Mouse (Mus musculus) frontal cortex, postnatal 25 days (tissue): Measurements from ENCODE around the gene Esrrg.
A peak's percentile ranks its signal among the peaks of the same experiment; 100 is the strongest.

Experiments used
- DNase-seq, 2 experiments: peaks; one replicate each; pipeline ENCODE4 v3.0.0; 2022; ENCODE audit warnings: low spot score in 2 of 2

The Esrrg gene

DNA sequence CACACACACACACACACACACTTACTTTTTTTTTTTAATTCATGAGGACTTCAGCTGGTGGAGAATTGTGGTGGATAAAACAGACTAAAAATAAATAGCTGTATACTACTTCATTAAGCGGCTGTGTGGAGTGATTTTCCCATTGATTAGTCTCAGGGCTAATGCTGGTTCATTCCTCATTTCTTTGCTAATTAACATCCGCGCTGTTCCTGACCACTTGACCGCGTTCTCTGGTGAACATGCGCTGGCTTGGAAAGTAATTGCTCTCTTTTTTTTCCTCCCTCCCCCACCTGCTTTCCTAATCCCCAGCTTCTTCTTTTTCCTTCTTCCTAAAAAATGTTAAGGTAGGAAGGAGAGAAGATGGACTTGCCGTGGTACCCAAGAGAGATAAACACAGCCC, 222.3 kb downstream of the Esrrg start:
- DNase-seq: no peak

GRCm38 (mm10) chr1:187832851-187833250, 224.3 kb downstream of the Esrrg start:
- DNase-seq: no peak

DNA sequence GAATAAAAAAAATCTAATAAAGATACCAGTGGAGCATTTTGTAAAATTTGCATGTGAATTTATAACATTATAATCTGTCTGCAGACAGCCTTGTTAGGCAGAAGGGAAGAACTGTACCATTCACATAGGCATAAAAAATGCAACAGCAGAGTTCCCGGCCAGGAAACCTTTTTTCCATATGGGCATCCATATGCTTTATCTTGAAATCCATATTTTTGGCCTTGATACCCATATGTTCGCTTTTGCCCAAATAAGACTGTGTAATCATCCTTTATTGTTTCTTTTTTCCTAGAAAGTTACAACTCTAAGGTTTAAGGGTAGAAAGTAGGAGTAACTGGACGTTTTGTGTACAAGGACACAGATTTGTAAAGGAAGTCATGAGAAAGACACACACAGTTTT, 226.0 kb downstream of the Esrrg start:
- no peak for DNase-seq

GRCm38 (mm10) chr1:187836384-187836783, 227.8 kb downstream of the Esrrg start:
- DNase-seq: no peak

DNA sequence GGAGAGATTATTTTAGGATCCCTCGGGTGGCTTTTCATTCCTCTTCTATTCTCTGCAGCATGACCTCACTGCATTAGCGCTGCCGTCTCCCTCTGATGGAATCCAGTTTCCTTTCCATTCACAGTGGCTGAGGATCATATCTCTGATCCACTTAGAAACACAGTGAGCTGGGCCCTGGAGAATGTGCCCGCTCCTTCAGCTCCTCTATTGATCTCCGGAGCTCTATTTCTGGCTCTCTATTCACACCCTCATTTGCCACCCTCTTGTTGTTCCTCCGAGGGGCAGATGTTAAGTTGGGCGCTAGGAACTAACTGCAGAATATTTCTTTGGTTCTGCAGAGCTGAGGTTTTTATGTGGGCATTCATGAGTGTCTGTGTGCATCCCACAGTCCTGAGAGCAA, 228.3 kb downstream of the Esrrg start:
- peak in 1 of 2 experiments; percentile 4 for DNase-seq

DNA sequence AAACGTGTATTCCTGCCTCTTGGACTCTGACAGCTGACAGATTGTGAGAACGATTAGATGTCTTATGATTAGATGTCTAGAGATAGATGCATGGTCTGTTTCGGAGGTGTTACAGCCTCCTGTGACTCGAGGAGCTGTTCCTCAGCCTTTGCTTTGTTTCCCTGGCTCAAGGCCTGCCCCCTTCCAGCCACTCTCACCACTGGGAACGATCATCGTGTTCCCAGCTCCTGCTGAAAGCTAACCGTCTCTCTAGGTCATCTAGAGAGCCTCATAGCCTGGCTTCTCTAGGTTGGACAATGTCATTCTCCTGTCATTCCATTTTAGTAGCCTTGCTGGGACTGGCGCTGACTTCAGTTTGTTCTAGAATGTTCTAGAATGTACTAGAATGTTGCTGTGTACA, 233.0 kb downstream of the Esrrg start:
- DNase-seq: no peak

- DNase-seq: no peak
These were observed 234.1 kb downstream of the Esrrg start for GRCm38 (mm10) chr1:187842702-187843101.

DNA sequence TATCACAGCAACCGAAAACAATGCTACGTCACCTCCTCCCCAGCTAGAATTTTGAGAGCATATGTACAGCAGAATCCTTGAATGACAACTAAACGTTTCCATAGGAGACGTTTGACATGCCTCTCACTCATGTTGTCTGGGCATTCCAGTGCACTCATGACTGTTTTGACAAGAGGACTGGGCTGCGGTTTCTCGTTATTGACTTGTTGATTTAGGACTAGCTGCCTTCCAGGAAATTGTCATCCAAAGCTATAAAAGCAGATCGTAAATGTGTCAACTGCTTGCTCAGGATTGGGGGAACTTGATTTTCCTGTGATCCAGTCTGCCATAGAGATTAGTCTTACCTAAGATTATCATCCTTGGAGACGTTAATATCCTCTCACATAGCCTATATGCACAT, 245.6 kb downstream of the Esrrg start:
- no peak for DNase-seq

DNA sequence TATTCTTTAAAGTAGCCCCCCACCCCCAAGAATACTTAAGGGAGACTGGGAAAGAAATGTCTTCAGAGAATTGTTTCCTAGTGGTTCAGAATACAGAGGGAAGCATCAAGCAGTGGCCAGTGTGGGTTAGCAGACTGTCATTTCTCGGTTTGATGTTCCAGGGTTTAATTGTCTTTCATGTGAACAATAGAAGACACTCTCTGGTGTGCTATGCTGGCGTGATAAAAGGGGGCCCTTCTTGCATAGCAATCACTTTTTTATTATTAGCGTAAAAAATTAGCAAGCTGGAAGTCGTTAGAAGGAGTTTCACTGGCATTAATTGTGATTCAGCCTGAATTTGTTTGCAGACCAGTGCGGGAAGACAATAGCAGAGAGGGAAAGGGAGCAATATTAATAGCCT, 253.7 kb downstream of the Esrrg start:
- no peak for DNase-seq

- no peak for DNase-seq
These were observed 259.8 kb downstream of the Esrrg start for GRCm38 (mm10) chr1:187868427-187868826.

DNA sequence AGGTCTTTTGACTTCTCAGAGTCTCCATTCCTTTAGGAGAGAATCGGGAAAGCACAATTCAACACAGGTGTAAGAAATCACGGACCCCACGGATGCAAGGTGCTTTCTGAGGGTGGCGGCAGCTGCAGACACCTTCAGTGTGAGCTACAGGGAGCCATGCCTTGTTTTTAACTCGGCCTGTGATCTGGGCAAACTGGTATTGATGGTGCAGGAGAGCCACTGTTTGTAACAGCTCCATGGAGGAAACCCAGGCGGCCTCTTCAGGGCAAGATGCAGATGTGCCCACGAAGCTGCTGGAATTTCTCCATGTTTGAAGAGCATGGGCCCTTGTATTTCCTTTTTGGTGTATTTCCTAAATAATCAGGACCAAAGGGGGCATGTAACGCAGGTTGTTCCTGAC, 263.6 kb downstream of the Esrrg start:
- no peak for DNase-seq

DNA sequence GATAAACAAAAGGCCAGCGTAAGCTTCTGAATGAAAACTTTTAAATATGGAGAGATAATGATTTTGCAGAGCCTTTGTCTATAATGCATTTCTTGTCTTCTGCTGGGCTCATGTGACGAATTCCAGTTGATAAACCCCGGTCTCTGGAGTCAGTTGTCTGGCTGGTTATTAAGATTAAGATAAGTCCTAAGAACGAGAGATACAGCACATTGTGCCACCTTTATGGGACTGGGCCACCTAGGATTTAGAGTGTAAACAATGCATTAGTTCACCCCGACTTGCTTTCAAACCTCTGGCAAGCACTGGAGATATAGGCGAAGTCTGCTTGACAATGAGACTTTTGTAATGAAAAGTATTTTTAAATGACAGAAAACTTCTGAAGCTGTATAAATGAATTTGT, 264.2 kb downstream of the Esrrg start:
- DNase-seq: no peak

- no peak for DNase-seq
These were observed 265.2 kb downstream of the Esrrg start for GRCm38 (mm10) chr1:187873770-187874169.

DNA sequence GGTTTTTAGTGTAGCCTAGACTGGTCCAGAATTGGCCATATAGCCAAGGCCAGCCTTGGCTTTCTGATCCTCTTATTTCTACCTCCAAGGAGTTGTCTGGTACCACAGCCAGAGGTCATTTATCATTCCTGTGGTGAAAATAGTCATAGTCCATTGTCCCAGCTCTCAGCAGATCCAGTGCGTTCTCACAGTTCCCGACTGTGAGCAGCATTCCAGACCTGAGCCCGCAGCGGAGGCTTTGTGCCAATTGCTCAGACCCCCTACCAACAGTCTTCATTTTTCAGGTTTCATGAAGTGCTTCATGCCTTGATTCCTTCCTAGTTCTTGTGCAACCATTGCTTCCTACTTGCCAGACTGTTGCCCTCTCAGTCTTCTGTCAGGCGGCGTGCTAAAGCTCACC, 278.7 kb downstream of the Esrrg start:
- no peak for DNase-seq

- DNase-seq: no peak
These were observed 279.6 kb downstream of the Esrrg start for GRCm38 (mm10) chr1:187888142-187888541.

DNA sequence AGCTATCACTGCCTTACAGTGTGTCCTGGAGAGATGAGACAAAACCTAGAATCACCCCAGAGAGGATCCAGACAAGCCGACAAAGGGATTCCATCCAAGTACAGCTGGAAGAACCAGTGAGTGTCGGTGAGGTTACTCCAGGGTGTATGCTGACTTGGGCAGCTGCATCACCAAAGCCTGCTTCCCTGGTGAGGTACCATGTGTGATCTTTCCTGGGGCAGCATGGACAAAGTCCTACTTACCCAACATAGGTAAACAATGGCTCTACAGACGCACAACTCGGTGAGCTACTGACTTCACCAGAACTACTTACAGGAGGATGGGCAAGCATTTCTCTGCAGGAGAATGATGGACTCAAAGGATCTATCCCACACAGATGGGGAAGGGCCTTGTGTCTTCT, 280.5 kb downstream of the Esrrg start:
- DNase-seq: no peak

DNA sequence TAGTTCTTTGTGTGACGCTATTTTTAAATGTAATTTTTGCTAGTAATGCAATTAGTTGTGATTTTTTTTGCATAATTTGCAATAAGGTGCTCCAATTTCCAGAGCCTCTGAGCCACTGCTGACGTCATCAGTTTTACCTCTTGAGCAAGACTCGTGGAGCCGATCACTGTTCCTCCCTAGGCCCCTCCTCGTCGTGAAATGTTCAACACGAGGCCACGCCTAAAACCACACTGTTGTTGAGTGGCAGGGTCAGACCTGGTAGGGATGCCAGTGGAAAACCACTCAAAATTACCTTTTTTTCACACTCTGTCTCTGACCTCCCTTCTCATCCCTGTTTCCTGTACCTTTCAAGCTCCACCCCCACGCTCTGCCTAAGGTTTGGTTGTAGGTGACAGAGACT, 282.7 kb downstream of the Esrrg start:
- DNase-seq: no peak

DNA sequence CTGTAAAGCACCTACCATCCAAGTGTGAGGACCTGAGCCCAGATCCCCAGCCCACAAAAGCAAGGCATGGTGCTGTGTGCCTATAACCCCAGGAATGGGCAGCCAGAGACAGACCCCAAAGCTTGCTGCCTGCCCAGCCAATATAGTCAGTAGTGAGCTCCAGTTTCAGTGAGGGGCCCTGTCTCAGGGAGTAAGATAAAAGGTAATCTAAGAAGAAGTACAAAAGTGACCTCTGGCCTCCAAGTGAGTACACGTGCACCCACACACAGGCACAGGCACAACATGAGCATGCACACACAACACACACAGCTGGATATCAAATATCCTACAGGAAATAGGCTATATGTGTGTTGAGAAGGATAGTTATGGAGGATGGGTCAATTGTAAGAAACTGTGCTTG, 286.9 kb downstream of the Esrrg start:
- no peak for DNase-seq

- DNase-seq: no peak
These were observed 287.7 kb downstream of the Esrrg start for GRCm38 (mm10) chr1:187896291-187896690.

DNA sequence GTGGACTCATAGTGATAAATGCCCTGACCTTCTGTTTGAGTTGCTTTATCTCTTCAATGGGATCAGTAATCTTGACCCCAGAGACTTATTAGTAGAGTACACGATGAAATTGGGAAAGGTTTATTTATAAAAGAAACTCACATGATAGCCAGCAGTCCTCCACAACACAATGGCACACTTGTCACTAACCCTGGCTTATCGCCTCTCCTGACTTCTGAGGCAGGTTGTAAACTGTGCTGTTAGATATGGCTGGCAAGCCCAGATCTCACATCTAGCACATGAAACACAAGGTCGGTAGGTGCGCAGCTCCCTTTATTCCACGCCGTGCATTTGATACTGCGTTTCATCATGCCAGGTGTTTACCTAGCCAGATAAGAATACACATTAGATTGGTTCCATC, 288.3 kb downstream of the Esrrg start:
- no peak for DNase-seq

DNA sequence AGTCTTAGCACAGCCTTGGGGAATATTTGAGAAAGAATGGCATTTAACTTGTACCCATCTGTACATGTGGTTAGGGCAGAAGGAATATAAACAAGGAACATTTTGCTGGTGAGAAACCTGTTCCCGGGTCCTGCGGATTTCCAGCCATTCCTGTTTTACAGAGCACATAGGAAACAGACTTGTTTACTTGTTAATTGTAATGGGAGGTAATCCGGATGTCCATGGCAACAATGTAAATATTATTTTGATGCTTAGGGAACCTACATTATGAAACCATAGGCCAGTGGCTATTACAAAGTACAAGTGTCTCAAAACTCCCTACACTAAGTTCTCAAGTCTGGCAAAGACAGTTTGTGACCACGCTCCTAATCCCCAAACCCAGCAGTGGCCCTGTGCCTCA, 290.9 kb downstream of the Esrrg start:
- DNase-seq: no peak

DNA sequence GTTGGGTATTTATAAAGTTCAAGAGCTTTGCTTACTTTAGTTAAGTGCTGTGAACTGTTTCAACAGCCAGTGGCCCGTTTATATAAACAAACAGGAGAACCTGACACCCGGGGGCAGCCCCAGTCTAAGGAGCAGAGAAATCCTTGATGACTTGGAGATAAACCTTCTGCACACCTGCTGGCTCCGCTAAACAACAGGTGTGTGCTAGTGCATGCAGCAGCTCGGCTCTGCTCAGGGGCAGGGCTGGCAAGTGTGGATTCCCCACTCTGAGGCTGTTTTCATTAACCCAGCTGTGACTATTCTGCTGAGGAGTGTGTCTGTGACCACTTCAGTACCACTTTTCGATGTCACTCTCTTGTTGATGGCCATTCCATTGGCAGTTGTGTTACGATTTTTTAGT, 292.2 kb downstream of the Esrrg start:
- DNase-seq: no peak

DNA sequence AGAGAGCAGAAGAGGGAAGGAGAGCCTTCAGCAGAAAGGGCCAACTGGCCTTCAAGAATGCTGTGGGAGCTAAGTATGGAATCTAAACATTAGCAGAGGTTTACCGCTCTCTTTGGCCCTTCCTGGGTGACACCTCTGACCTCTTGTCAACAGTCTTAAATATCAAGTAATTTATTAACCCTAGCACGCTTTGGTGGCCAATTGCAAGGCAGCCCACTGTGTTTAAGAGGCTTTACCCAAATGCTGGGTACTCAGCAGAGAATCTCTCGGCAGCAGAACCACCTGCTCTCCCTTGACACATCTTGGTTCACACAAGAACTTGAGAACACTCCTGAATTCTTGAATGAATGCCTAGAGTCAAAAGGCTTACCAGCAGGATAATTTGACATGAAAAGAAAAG, 293.6 kb downstream of the Esrrg start:
- no peak for DNase-seq

DNA sequence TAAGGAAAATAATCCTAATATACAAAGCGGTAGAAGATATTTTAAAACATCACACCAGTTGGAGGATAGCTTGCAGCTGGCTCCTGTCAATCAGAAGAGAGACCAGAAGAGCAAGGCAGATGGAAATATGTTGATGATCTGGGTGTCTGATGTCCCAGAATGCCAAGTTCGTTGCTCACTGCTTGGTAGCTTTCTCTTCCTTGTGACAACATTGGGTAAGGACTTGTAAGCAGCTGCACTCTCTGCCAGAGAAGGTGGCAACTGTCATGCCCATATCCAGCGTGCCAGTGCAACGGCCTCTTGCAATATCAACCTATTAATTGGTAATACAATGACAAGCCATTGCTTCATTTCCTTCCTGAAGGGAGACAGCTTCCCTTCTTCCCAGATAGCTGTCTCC, 296.1 kb downstream of the Esrrg start:
- no peak for DNase-seq

GRCm38 (mm10) chr1:187907407-187907806, 298.8 kb downstream of the Esrrg start:
- DNase-seq: no peak
